Mouse (Mus musculus) limb, embryonic 14.5 days (tissue): Measurements from ENCODE around the gene Rpa2. TPM values are rescaled to one million over a fixed set of nuclear protein-coding genes. Genes with fewer than 3 reads are reported as not detected.

ENCODE experiments used
- ATAC-seq: fragments of 200-750 bp; cut with Nextera tagmentation; 2 replicates; pipeline ENCODE4 v1.8.0; 2017; ENCODE audit warnings: low read depth, moderate number of reproducible peaks, moderate TSS enrichment; ENCODE audit not compliant: low FRiP score
- DNase-seq: peaks from one replicate; pipeline ENCODE4 v3.0.0-alpha.2; 2015; ENCODE audit warnings: low spot score
- H3K27ac ChIP-seq: fragments of 300-500 bp; sonication (generic); replicated peaks from 2 replicates; pipeline ENCODE4 v1.5.1; 2014; ENCODE audit warnings: low read depth, mild to moderate bottlenecking, low read length, moderate library complexity, mixed read lengths
- H3K27me3 ChIP-seq: fragments of 300-500 bp; sonication (generic); 2 replicates; pipeline ENCODE4 v1.6.1; 2014; ENCODE audit warnings: low read length, mixed read lengths; ENCODE audit not compliant: control insufficient read depth, insufficient read depth
- H3K36me3 ChIP-seq: fragments of 300-500 bp; sonication (generic); 2 replicates; pipeline ENCODE4 v1.6.1; 2014; ENCODE audit warnings: mild to moderate bottlenecking, low read length, moderate library complexity, mixed read lengths; ENCODE audit not compliant: control insufficient read depth, insufficient read depth
- H3K4me1 ChIP-seq: fragments of 300-500 bp; sonication (generic); 2 replicates; pipeline ENCODE4 v1.6.1; 2014; ENCODE audit warnings: antibody characterized with exemption, low read length, mixed read lengths; ENCODE audit not compliant: control insufficient read depth, insufficient read depth
- H3K4me2 ChIP-seq: fragments of 300-500 bp; sonication (generic); replicated peaks from 2 replicates; pipeline ENCODE4 v1.6.1; 2014; ENCODE audit warnings: low read depth, mild to moderate bottlenecking, low read length, moderate library complexity; ENCODE audit not compliant: severe bottlenecking
- H3K4me3 ChIP-seq: fragments of 300-500 bp; sonication (generic); replicated peaks from 2 replicates; pipeline ENCODE4 v1.5.1; 2014; ENCODE audit warnings: low read length
- H3K9ac ChIP-seq: fragments of 300-500 bp; sonication (generic); 2 replicates; pipeline ENCODE4 v1.6.1; 2014; ENCODE audit warnings: mild to moderate bottlenecking, low read depth, low read length, moderate library complexity; ENCODE audit not compliant: severe bottlenecking
- H3K9me3 ChIP-seq: fragments of 300-500 bp; sonication (generic); 2 replicates; pipeline ENCODE4 v1.6.1; 2016; ENCODE audit warnings: low read length; ENCODE audit not compliant: control insufficient read depth
- POLR2A ChIP-seq: fragments of 200-500 bp; IDR thresholded peaks from 2 replicates; pipeline ENCODE4 v1.8.0; 2012; ENCODE audit warnings: inconsistent platforms, mild to moderate bottlenecking, moderate library complexity, borderline replicate concordance; ENCODE audit not compliant: insufficient read depth, insufficient read length; ENCODE audit errors: extremely low read depth
- WGBS: fragments of 180-500 bp; shearing (Covaris S2); extraction: QIAGEN DNeasy Blood & Tissue Kit; methylation state at CpG from one replicate; pipeline ENCODE4 v1.1.7; 2014; 5-methylcytosine and 5-hydroxymethylcytosine counted together
- polyA plus RNA-seq, 2 experiments: library from polyadenylated mRNA; depleted of rRNA in 1 of 2; stranded (reverse) in 1 of 2; unstranded in 1 of 2; fragments of >200 nt; fragmentation: Nextera tagmentation in 1 of 2; extraction: Ambion mirVana in 1 of 2; gene quantifications; 2 replicates each; pipeline versions ENCODE4 v1.2.1 to v1.2.3; 2012 to 2014

Gene Rpa2
- polyA plus RNA-seq, 2 experiments, result 76.4 to 104 TPM

DNA sequence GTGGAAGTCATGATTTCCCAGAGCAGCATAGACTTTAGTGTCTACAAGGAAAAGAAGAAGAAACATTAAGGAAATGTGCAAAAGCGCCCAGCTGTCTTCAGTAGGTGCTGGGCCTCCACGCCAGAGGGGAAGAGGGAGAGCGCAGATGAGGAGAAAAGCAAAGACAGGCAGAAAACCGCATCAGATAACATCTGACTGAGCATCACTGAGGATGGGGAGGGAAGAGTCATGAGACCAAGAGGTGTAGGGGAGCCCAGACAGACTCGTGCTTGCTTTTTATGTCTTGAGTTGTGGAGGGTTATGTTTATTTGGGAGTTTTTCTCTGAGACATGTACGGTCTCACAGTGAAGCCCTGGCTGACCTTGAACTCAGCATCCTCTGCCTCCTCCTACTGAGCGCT lies 26.6 kb upstream of the Rpa2 start:
- no peaks in the 10 kb centered on the region for H3K9me3 ChIP-seq
- no peak overlapping the region for H3K27ac ChIP-seq
- ATAC-seq (no peak), DNase-seq (no peak)
- H3K4me3 ChIP-seq, result no peak overlapping the region
- 89% methylated on average over 7 of the region's 7 CpGs for WGBS
- H3K27me3 ChIP-seq, result no peaks in the 10 kb centered on the region
- H3K4me1 ChIP-seq, result no peaks in the 10 kb centered on the region
- no peak overlapping the region for H3K4me2 ChIP-seq
- no peaks in the 10 kb centered on the region for H3K36me3 ChIP-seq
- TF ChIP-seq POLR2A, result no peak
- H3K9ac ChIP-seq, result no peak overlapping the region

DNA sequence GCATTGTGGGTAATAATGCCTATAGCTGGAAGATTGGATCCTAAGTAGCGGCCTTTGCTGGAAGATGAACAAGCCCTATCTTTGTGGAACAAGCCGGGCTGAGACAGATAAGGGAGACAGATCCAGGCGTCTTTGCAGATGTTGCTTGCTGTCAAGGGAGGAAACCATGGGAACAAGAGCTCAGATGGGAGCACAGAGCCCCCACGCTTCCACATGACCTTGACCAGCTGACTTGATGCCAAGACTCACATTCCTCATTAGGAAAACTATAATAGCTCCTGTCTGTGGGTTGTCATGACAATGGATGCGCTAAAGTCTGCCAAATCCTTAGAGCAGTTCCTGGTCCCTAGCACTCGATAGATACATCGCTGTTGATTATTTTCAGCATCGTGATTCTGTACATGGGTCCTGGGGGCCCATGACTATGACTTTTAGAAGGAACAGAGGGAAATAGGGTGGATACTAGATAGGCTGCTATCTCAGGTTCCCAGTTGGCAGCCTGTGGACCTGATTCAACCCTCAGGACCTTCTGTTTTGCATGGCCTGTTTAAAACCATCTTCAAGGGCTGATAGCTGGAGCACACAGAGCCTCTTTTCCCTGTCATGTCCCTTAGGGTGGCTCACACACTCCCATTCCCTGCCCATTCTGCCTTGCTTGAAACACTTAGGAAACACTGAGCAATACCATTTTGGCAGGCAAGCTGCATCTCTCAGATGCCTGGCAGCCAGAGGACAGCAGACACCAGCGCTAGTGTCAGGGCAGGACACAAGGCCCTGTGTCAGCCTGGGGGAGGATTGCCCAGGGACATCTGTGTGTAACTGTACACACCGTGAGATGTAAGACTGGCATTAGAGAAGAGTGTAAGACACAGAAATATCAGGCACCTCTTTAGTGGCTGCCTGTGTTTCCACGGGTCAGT lies 23.9 kb upstream of the Rpa2 start:
- 78% methylated on average over 11 of the region's 11 CpGs for WGBS

DNA sequence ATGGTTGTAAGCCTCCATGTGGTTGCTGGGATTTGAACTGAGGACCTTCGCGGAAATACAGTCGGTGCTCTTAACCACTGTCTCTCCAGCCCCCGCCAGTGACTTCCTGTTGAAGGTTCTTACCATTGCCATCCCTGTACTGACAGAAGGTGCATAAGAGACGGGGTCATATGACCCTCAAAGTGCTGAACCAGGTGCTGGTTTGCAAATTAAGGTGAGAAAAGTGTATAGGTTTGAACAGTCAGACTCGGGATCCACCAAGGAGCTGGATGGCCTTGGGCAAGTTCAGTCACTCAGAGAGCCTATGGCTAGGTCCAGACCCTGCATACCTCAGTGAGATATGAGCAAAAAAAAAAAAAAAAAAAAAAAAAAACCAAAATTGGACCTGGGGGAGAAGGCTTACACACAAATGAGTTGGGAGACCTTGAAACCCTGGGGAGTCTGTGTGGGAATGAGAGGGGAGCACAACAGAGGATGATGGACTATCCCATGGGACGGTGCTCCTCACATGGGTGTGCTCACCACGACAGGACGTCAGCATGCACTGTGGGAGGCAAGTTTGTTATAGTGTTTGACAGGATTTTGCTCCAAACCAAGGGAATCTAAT lies 21.1 kb upstream of the Rpa2 start:
- H3K4me1 ChIP-seq, result no peaks in the 10 kb centered on the region
- H3K9me3 ChIP-seq, result no peaks in the 10 kb centered on the region
- no peak overlapping the region; the same call in 1 of the 2 replicates for H3K27ac ChIP-seq
- H3K9ac ChIP-seq, result no peak overlapping the region
- no peak for TF ChIP-seq POLR2A
- ATAC-seq (no peak), DNase-seq (no peak)
- 85% methylated on average over 9 of the region's 9 CpGs for WGBS
- H3K27me3 ChIP-seq, result no peaks in the 10 kb centered on the region
- H3K4me3 ChIP-seq, result no peak overlapping the region
- H3K4me2 ChIP-seq, result no peak overlapping the region
- H3K36me3 ChIP-seq, result no peaks in the 10 kb centered on the region

More for the DNA sequence above, 23.9 kb upstream of the Rpa2 start:
- Histone ChIP-seq H3K9ac (no peak overlapping the region), H3K27ac (no peak overlapping the region), H3K27me3 (no peaks in the 10 kb centered on the region), H3K4me3 (no peak overlapping the region), H3K4me2 (no peak overlapping the region), H3K9me3 (no peaks in the 10 kb centered on the region), H3K36me3 (no peaks in the 10 kb centered on the region), H3K4me1 (no peaks in the 10 kb centered on the region)
- no peak for TF ChIP-seq POLR2A
- ATAC-seq (no peak), DNase-seq (no peak)

DNA sequence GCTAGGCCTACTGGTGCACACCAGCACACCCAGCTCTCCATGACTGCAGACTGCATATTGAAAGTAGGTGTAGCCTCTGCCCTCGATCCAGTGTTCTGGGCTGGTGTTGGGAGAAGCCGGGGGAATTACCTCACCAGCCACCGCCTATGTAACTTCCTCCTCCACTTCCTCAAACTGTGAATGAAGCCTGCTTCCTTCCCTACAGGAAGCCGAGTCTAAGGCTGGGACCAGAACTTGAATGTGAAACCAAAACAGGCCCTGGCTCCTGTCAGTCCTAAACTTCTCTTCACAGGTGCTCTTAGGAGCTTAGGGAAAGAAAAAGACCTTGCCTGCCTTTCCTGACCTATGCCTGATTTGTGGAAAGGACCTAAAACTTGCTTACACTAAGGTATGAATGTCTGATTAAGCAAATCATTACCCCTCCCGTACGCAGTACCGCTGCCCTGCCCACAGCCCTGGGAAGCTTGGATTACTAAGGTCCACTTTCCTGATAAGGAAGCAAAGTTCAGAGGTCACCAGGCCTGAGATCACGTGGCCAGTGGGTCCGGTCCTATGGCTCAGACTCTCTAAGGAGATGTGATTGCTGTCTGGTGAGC lies 20.4 kb upstream of the Rpa2 start:
- H3K36me3 ChIP-seq, result no peaks in the 10 kb centered on the region
- TF ChIP-seq POLR2A, result no peak
- no peak overlapping the region for H3K4me2 ChIP-seq
- no peaks in the 10 kb centered on the region for H3K27me3 ChIP-seq
- H3K27ac ChIP-seq, result no peak overlapping the region; the same call in 1 of the 2 replicates
- H3K9me3 ChIP-seq, result no peaks in the 10 kb centered on the region
- DNase-seq, result no peak
- no peak overlapping the region for H3K9ac ChIP-seq
- no peak for ATAC-seq
- WGBS, result 70% methylated on average over 9 of the region's 9 CpGs
- no peak overlapping the region for H3K4me3 ChIP-seq
- no peaks in the 10 kb centered on the region for H3K4me1 ChIP-seq

- no peaks in the 10 kb centered on the region for H3K9me3 ChIP-seq
- DNase-seq, result no peak
- TF ChIP-seq POLR2A, result no peak
- no peak overlapping the region for H3K4me2 ChIP-seq
- 88% methylated on average over 4 of the region's 4 CpGs for WGBS
- no peaks in the 10 kb centered on the region for H3K4me1 ChIP-seq
- H3K27me3 ChIP-seq, result no peaks in the 10 kb centered on the region
- no peak overlapping the region for H3K27ac ChIP-seq
- no peak overlapping the region for H3K9ac ChIP-seq
- ATAC-seq, result no peak
- H3K4me3 ChIP-seq, result no peak overlapping the region
- no peaks in the 10 kb centered on the region for H3K36me3 ChIP-seq
These were observed 19.4 kb upstream of the Rpa2 start for GRCm38 (mm10) chr4:132748778-132749177.
